Mouse (Mus musculus): Measurements from ENCODE around the gene Smim20.

Smim20 gene

DNA sequence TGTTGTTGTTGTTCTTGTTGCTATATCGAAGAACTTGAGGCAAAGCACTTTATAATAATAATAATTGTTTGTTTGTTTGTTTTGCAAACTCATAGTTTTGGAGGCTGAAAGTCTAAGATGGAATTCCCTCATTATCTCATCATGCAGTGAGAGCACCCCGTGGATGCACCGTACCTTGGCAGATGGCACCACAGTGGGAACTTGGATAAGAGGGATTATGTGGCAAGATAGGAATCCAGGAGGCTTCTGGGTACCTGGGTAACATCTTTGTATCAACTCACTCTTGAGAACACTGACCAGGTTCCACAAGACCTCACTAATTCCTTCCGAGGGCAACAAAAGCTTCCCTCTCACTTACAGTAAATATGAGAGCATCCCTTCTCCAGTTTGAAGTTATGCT, 30.1 kb downstream of the Smim20 start:
- in situ Hi-C loops (cut with MboI; ENCODE audit: unreplicated experiment in 2 of 2), result no loop called here

DNA sequence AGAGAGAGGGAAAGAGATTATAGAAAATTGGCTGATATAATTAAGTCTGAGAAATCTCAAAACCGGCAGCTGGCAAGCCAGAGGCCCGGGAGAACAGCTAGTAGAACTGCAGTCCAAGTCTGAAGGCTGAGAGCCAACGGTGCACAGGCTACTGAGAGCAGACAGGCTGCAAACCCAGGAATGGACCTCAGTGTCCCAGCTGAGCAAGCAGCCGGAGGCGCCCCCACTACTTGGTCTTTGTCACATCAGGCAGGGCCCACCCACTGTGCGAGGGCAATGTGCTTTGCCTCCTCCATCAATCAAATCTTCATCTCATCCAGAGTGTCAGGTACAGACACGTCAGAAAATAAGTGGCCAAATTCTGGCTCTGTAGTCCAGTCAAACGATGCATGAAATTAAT, 34.6 kb downstream of the Smim20 start:
- in situ Hi-C loops (cut with MboI; ENCODE audit: unreplicated experiment in 2 of 2), result no loop called here

DNA sequence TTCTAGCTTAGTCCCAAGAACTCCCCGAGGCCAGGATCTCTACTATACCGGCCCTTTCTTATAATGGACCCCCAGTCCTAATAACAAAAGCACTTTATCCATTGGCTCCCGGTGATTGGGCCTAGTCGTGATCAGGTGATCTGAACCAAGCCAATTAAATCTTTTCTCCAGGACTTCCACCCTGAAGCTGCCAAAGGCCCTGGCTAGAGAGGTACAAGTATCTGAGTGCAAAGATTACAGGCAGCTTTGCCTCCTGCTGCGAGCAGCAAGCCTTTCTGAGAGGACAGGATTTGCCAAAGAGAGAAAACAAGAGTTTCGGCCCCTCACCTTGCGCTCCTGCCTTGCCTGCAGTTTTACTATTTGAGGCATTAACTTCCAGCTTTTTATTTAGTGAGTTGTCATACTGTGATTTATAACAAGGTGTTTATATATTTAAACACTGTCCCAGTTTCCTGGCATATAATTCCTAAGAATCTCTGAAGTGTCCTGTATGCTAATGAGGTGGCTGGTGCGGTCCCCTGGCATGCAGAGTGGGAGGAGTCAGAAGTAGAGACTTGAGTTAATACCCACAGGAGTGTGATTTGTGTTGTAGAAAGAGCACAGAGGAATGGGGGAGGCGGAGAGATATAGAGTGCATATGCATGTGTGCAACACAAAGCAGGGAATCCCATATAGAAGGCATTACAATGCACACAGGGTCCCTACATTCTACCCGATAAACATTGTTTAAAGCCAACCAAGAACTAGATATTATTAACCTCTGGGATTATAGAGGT, 36.2 kb downstream of the Smim20 start:
- in situ Hi-C loops (cut with MboI; ENCODE audit: unreplicated experiment in 2 of 2), result no loop called here

DNA sequence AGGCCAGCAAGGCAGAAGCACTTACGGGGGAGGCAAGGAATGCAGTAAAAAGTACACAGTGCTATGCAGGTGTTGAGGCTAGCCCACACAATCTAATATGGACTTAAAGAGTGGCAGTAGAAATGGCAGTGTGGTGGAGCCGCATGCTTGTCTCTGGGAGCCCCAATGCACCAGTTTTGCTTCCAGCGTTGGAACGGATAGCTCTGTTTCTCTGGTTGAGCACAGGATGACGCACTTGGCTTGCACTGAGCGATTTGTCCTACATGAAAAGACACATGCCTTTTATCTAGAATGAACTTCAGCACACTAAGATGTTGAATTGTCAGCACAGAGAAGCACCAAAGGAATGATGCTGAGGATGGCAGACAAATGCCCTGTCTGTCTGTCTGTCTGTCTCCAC, 37.1 kb downstream of the Smim20 start:
- in situ Hi-C loops (cut with MboI; ENCODE audit: unreplicated experiment in 2 of 2), result no loop called here

DNA sequence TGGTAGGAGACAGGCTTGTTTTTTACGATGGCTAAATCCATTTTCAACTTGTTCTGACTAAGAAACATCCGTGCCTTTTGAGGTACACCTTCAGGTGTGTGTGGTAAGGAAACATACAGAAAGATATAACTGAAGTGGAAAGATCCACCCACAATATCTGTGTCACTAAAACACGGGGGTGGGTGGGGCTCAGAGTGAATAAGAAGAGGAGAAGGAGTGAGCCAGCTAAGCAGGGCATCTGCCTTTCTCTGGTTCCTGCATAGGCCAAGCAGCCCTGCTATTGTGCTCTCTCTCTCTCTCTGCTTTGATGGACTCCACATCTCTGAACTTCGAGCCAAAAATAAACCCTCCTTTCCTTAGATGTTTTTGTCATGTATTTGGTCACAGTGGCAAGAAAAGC, 38.1 kb downstream of the Smim20 start:
- in situ Hi-C loops (cut with MboI; ENCODE audit: unreplicated experiment in 2 of 2), result no loop called here

DNA sequence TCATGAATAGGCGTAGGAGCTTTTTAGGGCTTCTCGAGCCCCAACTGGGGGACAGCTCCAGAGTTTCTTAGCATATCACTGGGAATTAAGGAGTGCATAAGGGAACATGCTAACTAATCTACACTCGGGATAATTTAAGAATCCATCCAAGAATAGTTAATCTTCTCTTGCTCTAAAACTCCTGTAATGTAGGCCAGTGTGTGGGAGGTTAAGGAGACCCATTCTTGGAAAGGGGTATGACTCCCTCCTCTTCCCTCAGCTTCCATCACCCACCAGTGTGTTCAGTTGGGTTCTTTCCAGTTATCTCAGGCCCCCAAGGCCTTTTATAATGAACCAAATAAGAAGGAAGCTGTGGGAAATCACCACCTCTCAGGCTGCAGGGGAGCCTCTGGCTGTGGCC, 40.0 kb downstream of the Smim20 start:
- in situ Hi-C loops (cut with MboI; ENCODE audit: unreplicated experiment in 2 of 2), result no loop called here

DNA sequence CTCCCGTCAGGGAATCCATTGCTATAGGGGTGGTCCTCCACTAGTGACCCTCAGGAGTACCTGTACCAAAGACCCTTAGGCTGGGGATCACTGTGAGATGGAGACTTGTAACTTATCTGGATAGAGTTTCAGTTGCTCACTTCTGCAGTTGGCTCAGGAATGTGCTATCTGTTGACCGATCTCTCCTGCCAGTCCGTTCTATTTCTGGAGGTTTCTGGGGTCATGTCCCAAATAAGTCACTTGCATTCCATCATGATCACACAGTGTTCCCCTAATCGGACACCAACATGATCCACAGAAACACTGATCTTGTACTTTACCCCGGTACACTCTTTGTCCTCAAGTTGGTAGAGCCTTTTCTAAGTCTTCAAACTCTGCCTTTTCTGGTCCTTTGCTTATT, 40.6 kb downstream of the Smim20 start:
- in situ Hi-C loops (cut with MboI; ENCODE audit: unreplicated experiment in 2 of 2), result no loop called here

DNA sequence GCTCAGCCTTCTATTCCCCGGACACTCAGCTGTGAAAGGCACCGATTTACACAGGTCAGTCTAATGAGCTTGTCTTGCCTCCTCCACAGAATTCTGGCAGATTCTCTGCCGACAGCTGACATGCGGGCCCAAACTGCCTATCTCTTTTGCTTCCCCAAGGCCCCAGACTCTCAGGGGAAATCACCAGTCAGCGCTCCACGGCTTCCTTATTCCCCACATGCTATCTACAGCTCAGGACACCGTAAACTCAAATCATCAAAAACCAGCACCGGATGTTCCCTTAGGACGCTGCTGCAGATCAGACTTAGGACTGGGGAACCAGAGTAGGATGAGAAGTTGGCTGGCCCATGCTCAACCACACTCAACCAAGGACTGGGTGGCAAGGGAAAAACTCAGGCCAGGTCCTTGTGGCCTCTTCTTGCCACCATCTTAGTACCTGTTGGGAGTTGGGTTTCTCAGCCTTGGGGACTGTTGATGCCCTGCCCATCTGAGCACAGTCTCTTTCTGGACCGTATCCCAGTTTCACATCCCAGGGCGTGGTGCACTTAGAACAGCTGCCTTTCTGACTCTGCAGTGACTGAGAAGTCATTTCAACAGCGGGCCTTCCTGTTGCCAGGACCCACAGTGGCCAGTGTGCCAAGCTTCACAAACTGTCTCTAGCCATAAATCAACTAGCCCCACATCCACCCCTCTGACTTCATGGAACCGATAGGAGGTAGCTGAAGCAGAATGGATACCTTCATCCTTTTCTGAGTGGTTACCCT, 47.7 kb downstream of the Smim20 start:
- in situ Hi-C loops (cut with MboI; ENCODE audit: unreplicated experiment in 2 of 2), result no loop called here

DNA sequence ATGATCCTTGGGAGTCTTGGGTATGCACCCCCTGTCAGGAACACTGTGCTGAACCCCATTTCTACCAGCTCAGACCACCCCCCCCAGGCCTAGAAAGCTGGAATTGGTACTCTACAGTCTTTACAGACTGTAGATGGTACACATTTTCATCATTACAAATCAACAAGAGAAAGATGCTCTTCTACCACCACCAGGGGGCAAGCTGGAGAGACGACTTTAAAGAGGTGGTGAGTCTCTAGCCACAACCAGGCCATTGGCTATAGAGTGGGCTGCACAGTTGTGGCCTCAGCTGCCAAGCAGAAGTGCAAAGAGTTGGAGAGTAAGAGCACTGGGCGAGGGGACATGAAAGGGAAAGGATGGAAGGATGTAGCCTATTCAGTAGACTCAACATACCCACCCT, 48.9 kb downstream of the Smim20 start:
- in situ Hi-C loops (cut with MboI; ENCODE audit: unreplicated experiment in 2 of 2), result no loop called here

DNA sequence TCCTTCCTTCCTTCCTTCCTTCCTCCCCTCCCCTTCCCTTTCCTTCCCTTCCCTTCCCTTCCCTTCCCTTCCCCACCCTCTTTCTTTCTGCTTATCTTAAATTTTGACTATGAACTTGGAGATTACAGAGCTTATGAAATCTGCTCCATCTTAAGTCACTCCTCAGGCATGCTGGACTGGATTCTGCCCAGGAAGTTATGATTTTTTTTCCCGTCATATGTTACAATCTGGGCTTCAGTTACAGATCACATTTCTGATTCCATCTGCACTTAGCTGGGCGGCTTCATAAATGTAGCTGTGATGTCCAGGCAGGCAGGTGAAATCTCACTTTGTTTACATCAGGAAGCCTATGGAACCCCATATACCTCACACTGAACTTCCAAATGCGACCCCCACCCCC, 50.5 kb downstream of the Smim20 start:
- in situ Hi-C loops (cut with MboI; ENCODE audit: unreplicated experiment in 2 of 2), result no loop called here

DNA sequence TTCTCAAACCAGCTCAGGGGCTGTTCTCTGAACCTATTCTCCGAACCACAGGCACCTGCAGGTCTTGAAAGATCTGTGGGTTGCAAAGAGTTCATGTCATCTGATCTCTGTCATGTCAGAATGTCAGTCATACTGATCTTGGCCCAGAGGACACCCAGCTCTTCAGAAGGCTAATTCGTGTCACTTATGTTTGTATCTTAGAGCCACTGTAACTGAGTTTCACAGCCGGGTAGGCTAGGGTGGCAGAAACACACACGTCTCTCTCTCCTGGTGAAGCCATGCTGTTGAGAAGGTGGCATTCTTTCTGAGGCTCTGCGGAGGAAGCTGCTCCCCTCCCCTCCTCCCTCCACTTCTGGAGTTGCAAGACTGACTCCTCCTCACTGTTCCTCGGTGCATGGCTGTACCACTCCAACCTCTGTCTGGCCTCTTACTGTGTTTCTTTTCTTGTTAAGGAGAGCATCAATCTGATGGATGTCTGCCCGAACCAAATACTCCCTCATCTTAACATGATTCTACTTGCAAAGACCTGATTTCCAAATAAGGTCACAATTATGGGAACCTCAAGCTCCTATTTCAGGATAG, 51.1 kb downstream of the Smim20 start:
- in situ Hi-C loops (cut with MboI; ENCODE audit: unreplicated experiment in 2 of 2), result no loop called here

DNA sequence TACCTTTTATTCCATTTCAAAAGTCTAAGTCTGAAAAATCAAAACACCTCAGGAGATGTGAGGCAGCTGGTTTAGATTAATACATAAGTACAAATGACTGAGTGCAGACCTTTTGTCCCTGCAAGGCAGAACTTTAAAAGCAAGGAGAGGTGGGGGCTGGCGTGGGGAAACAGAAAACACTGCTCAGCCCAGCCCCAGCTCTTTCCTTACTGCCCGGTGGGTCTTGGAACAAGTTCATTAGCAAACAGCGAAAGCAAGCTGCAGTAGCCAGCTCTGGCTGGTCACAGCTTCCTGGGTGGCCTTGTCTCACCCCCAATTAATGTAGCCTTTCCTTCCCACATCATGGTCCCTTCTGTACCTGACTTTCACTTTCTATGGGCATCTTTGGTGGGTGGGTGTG, 53.4 kb downstream of the Smim20 start:
- in situ Hi-C loops (cut with MboI; ENCODE audit: unreplicated experiment in 2 of 2), result loop anchor here in 1 of 2 experiments (10.0 kb wide), 2 partner anchors 216 to 446 kb away; no protein-coding TSS in a partner anchor

DNA sequence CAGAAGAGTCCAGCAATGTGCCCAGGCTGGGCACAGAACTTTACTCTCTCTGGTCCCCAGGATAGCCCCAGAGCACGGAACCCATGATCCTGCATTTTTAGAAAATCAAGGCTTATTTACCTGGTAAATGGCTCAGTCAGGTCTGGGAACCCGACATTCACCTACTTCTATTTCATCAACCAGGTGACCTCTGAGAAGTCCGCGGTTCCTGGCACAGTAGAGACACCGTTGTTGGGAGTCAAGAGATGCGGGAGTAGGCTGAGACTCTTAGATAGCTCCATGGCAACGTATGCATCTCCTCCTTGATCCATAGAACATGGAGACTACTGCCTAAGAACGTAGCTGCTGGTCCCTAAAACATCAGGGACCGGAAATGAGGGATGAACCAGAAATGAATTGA, 55.0 kb downstream of the Smim20 start:
- in situ Hi-C loops (cut with MboI; ENCODE audit: unreplicated experiment in 2 of 2), result loop anchor here in 1 of 2 experiments (10.0 kb wide), 2 partner anchors 217 to 447 kb away; no protein-coding TSS in a partner anchor

DNA sequence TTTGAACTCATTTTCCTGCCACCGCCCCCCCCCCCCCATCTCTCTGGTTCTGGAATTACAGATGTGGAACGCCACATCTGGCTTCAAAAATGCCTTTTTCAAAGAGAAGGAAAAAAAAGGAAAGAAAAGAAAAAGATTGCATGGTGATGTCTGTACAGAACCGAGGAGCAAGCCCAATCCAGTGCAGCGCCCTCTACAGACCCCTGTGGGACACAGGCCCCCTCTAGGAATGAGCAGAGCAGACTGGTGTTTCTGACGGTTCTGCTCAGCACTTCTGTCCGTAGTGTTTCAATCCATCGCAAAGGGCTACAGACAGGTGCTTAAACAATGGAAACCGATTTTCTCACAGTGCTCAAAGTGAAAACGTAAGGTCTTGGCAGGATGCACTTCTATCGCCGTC, 55.6 kb downstream of the Smim20 start:
- in situ Hi-C loops (cut with MboI; ENCODE audit: unreplicated experiment in 2 of 2), result loop anchor here in 1 of 2 experiments (10.0 kb wide), 2 partner anchors 218 to 448 kb away; no protein-coding TSS in a partner anchor

DNA sequence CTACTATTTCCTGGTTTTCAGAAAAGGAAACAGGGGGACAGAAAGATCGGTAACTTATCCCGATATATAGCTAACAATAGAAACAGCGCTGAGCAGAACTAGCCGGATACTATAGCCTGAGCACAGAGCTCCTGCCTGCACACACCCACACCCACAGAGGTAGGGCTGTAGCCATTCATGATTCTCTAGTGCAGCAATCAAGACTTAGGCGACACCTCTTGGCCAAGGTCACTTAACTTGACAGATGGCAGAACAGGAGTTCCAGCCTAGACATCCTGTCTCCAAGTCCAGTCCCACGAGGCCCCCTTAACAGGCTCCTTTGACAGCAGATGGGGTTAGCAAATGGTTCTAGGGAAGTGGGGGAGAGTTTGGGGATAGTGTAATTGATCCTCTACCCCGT, 56.2 kb downstream of the Smim20 start:
- in situ Hi-C loops (cut with MboI; ENCODE audit: unreplicated experiment in 2 of 2), result loop anchor here in 1 of 2 experiments (10.0 kb wide), 2 partner anchors 218 to 448 kb away; no protein-coding TSS in a partner anchor

DNA sequence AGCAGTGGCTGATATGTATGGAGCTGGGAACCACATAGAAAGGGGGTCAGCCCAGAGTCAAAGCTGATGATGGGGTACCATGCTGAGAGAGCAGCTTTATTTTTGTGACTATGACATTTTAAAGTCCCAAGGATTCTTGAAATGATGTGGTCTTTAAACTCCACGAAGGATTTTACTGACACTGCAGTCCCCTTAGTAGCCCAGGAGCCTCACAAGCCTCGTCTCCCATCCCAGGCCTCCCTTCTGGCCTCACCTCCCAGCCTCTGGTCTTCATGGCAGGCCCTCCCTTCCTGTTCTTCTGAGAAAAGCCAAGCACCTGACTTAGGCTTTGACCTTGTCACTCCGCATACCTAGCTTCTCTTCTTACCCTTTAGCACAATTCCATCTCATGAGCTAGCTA, 57.4 kb downstream of the Smim20 start:
- in situ Hi-C loops (cut with MboI; ENCODE audit: unreplicated experiment in 2 of 2), result loop anchor here in 1 of 2 experiments (10.0 kb wide), 2 partner anchors 219 to 449 kb away; no protein-coding TSS in a partner anchor

DNA sequence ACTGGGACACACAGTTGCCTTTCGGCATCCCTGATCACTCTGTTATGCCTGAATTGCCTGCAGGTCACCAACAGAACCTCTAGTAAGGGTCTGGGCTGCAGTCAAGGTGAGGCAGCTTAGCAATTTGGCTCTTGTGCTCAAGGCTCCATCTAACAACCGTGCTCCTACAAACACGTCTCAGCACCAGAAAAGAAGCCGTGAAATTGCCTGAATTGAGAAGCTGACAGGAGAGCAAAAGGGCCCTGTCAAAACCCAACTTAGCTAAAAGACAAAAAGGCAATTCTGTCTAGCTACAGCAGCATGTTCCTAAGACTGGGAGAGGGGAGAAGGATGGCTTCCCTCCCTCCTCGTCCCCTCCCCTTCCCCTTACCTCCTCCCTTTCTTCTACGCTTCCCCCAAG, 57.9 kb downstream of the Smim20 start:
- in situ Hi-C loops (cut with MboI; ENCODE audit: unreplicated experiment in 2 of 2), result loop anchor here in 1 of 2 experiments (10.0 kb wide), 2 partner anchors 220 to 450 kb away; no protein-coding TSS in a partner anchor

DNA sequence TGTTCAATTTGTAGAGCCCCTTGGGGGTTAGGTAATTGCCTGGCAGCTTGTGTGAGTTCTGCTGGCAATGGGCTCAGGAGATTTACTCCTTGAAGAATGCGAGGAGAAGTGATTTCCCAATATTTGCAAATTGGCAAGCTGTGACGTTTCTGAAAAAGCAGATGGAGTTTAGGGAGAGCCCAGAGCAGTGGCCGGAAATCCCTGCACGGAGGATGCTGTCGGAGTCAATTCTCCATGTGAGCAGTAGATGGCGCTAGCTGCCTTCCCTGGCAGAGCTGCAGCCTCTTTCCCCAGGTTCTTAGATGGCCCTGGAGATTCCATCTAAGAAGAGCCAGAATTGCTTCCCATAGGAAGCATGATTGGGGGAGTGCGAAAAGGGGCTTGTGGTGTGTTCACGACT, 59.1 kb downstream of the Smim20 start:
- in situ Hi-C loops (cut with MboI; ENCODE audit: unreplicated experiment in 2 of 2), result loop anchor here in 1 of 2 experiments (10.0 kb wide), 2 partner anchors 221 to 451 kb away; no protein-coding TSS in a partner anchor

DNA sequence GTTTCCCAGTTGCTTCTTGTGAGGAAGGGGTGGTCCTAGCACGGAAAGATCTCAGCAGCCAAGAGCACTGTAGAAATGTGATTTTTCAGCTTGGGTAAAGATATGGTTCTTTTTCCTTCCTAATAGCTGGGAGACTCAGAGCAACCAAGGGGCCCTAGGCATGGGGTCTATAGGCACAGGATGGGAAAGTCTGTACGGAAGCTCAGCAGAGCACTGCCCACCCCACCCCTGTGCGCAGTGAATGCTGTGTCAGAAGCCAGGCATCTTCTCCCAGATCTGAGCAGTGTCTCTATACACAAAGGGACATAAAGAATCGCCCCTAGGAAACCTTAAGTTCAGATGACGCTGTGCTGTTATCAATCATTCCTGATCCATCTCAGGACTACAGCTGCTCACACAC, 59.6 kb downstream of the Smim20 start:
- in situ Hi-C loops (cut with MboI; ENCODE audit: unreplicated experiment in 2 of 2), result loop anchor here in 1 of 2 experiments (10.0 kb wide), 2 partner anchors 222 to 452 kb away; no protein-coding TSS in a partner anchor
